Mouse (Mus musculus) heart, postnatal 0 days (tissue): ENCODE results near the gene Dnaic2.

ENCODE experiments used
- CTCF ChIP-seq: IDR thresholded peaks from 2 replicates; pipeline ENCODE4 v1.5.1; 2016; ENCODE audit warnings: antibody characterized with exemption, control low read depth, low read depth
- EP300 ChIP-seq: IDR thresholded peaks from 2 replicates; pipeline ENCODE4 v1.6.1; 2016; ENCODE audit warnings: antibody characterized with exemption, low read depth

DNA sequence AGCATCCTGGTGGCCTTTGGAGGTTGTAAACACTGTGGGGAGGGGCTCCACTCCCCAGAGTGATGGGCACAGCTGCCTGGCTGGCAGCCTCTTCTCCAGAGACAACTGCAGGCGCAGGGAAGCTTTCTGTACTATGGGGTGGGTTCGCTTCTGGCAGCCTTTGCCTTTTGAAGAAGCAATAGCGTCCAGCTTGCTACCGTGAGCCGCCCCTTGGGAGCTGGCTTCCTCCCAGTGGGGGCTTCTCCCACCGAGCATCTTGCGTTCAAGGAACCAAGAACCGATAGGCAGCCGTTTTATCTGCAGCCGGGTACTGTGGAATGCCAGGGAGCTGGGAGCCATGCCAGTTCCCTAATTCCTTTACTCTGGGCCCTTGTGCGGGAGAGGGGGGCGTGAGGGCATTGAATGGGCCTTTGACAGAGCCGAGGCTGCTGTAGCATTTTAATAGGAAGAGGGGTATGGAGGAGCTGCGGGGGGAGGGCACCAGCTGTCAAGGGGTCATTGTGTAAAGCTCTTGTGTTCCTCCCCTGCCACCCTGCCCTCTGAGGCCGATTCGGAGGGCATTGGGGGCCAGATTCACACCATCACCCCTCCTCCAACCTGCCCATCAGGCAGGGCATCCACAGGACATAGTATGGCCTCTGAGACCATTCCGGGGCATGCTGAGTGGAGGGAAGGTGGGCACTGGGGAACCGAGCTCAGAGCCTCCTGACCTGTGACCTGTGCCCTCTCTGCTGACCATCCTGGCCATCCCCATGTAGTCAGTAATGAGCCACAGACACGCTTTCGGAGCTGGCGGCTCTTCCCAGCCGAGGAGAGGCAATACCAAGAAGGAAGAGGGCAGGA, 22.9 kb upstream of the Dnaic2 start:
- no peak for TF ChIP-seq EP300
- TF ChIP-seq CTCF = no peak
